ENCODE assay signal across 8 mouse cellular contexts in the genomic region with DNA sequence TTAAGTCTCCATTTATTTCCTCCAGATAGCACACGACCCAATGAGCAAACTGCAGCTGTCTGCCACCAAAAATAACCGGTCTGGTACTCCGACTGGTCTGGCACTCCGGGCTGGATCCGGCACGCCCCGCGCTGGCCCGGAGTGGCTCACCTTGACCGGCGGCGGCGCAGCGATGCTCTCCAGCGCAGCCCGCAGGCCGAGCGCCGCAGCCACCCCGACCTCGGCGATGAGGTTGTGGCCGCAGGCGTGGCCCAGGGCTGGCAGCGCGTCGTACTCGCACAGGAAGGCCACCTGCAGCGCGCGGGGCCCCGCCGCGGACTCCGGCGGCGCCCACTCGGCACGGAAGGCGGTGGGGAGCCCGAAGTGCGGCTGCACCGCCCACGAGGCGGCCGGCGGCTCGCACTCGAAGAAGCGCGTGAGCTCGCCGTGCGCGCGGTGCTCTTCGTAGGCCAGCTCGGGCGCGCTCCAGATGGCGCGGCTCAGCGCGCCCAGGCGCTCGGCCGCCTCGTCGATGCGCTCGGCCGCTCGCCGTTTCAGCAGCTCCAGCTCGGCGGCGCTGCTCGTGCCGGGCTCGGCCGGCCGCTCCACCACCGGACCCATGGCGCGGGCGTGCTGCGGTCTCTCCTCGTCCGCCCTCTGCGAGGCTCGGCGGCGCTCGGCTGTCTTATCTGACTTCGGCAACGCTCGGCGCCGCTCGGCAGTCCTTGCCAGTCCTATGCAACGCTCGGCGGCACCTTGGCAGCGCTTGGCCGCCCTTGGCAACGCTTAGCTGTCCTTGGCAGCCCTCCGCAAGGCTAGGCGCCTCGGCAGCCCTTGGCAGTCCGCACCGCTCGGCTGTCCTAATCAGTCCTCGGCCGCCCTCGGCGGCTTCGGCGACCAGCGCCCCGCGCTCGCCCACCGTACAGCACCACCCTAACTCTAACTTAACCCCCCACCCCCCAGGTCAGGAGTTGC. TPM values are rescaled to one million over a fixed set of nuclear protein-coding genes. Genes with fewer than 3 reads are reported as not detected.
DNase-seq lines count a peak whose midpoint lies in the region; ATAC-seq and TF ChIP-seq lines count a peak whose summit lies in the region.

No protein-coding gene starts in this region.

- H3K27me3 ChIP-seq in embryonic facial prominence, embryonic 13.5 days, result no peaks in the 10 kb centered on the region
- peaks cover 7% of the 10 kb centered on the region for H3K27me3 ChIP-seq in midbrain, embryonic 11.5 days (ENCODE audit: control insufficient read depth, insufficient read depth, low read length)
- H3K27me3 ChIP-seq in small intestine, adult 2 months (ENCODE audit: control insufficient read depth, insufficient read depth, low read length), result peaks cover 2% of the 10 kb centered on the region; the same call in 1 of the 2 replicates

- H3K9ac ChIP-seq in embryonic facial prominence, embryonic 13.5 days, result peak overlapping the region; percentile 78
- H3K9ac ChIP-seq in midbrain, embryonic 11.5 days (ENCODE audit: low read length), result peak overlapping the region; percentile 72

- intact Hi-C loops in left cerebral cortex, postnatal 4 days (cut with DNase I), result no loop called here

- no peaks in the 10 kb centered on the region for H3K36me3 ChIP-seq in embryonic facial prominence, embryonic 13.5 days
- no peaks in the 10 kb centered on the region for H3K36me3 ChIP-seq in midbrain, embryonic 11.5 days (ENCODE audit: control insufficient read depth, insufficient read depth, low read length)
- no peaks in the 10 kb centered on the region for H3K36me3 ChIP-seq in small intestine, adult 2 months (ENCODE audit: control insufficient read depth, insufficient read depth, low read length)

- WGBS in embryonic facial prominence, embryonic 13.5 days, result under 1% methylated on average over 103 of the region's 123 CpGs
- under 1% methylated on average over 123 of the region's 123 CpGs for WGBS in midbrain, embryonic 11.5 days
- WGBS in small intestine, adult 2 months, result under 1% methylated on average over 122 of the region's 123 CpGs

- ATAC-seq in embryonic facial prominence, embryonic 13.5 days (ENCODE audit: insufficient number of reproducible peaks, insufficient read depth, low FRiP score, low TSS enrichment, low read depth), result peak; percentile 87
- peak; percentile 93 for ATAC-seq in midbrain, embryonic 11.5 days (ENCODE audit: low FRiP score)

- peak; percentile 22; the same call in 1 of the 2 replicates for TF ChIP-seq CTCF in small intestine, adult 2 months (IDR thresholded peaks at IDR 0.05; ENCODE audit: extremely low read depth, insufficient read length, insufficient replicate concordance, low read depth, low read length)

- DNase-seq in adrenal gland, postnatal 14 days, result peak; percentile 97
- DNase-seq in heart, adult 11 months, result peak; percentile 98
- DNase-seq in kidney, adult 11 months, result peak; percentile 93
- DNase-seq in left cerebral cortex, postnatal 4 days, result peak; percentile 99
- DNase-seq in midbrain, embryonic 11.5 days (ENCODE audit: low spot score, missing footprints), result peak; percentile 97
- no peak for DNase-seq in adipocyte (ENCODE audit: low spot score)

- H3K9me3 ChIP-seq in embryonic facial prominence, embryonic 13.5 days, result no peaks in the 10 kb centered on the region
- H3K9me3 ChIP-seq in midbrain, embryonic 11.5 days (ENCODE audit: control insufficient read depth, low read length), result no peaks in the 10 kb centered on the region

- H3K27ac ChIP-seq in embryonic facial prominence, embryonic 13.5 days, result peak overlapping the region; percentile 89
- peak overlapping the region; percentile 44; the same call in 1 of the 2 replicates for H3K27ac ChIP-seq in midbrain, embryonic 11.5 days (ENCODE audit: low read depth, low read length)
- H3K27ac ChIP-seq in small intestine, adult 2 months (ENCODE audit: insufficient read depth, low read depth, low read length), result peak overlapping the region; percentile 38

- no peak for TF ChIP-seq POLR2A in small intestine, adult 2 months (IDR thresholded peaks at IDR 0.05; ENCODE audit: low read depth, low read length)

- peaks cover 8% of the 10 kb centered on the region for H3K4me1 ChIP-seq in embryonic facial prominence, embryonic 13.5 days
- peaks cover 6% of the 10 kb centered on the region; the same call in 1 of the 2 replicates for H3K4me1 ChIP-seq in midbrain, embryonic 11.5 days (ENCODE audit: control insufficient read depth, insufficient read depth, low read length)
- no peaks in the 10 kb centered on the region; the same call in 1 of the 2 replicates for H3K4me1 ChIP-seq in small intestine, adult 2 months (ENCODE audit: control insufficient read depth, insufficient read depth, insufficient read length, low read length)

- peak overlapping the region; percentile 94 for H3K4me2 ChIP-seq in embryonic facial prominence, embryonic 13.5 days
- H3K4me2 ChIP-seq in midbrain, embryonic 11.5 days, result peak overlapping the region; percentile 66

- peak overlapping the region; percentile 68 for H3K4me3 ChIP-seq in embryonic facial prominence, embryonic 13.5 days
- H3K4me3 ChIP-seq in midbrain, embryonic 11.5 days (ENCODE audit: low read depth, low read length), result peak overlapping the region; percentile 67
- H3K4me3 ChIP-seq in small intestine, adult 2 months (ENCODE audit: low read depth, low read length), result peak overlapping the region; percentile 77

RNA-seq across cellular contexts. Expression of a gene that starts 0.5 kb away (rescaled TPM):
- total RNA-seq in adrenal gland, postnatal 14 days (2021), result 34.2 and 39.1 TPM in 2 replicates
- 1.5 and 2.4 TPM in 2 replicates for polyA plus RNA-seq in embryonic facial prominence, embryonic 13.5 days (2015; fragmentation: Nextera tagmentation; extraction: Ambion mirVana)
- total RNA-seq in left cerebral cortex, postnatal 4 days (2021), result 1 to 10 TPM; 8.2 to 8.4 TPM
- polyA plus RNA-seq in midbrain, embryonic 11.5 days (2014; fragmentation: Nextera tagmentation; extraction: Ambion mirVana), result 0.80 and 1.4 TPM in 2 replicates
- 3.0 and 4.9 TPM in 2 replicates for polyA plus RNA-seq in small intestine, adult 2 months (2012; rRNA removed)

RNA-seq across cellular contexts. Expression of a gene that starts 19.7 kb away (rescaled TPM):
- 1.6 and 2.0 TPM in 2 replicates for total RNA-seq in adrenal gland, postnatal 14 days (2021)
- polyA plus RNA-seq in embryonic facial prominence, embryonic 13.5 days (2015; fragmentation: Nextera tagmentation; extraction: Ambion mirVana), result 18.8 and 20.6 TPM in 2 replicates
- total RNA-seq in left cerebral cortex, postnatal 4 days (2021), result 10 to 100 TPM; 46.7 to 48.9 TPM
- 8.5 and 9.2 TPM in 2 replicates for polyA plus RNA-seq in midbrain, embryonic 11.5 days (2014; fragmentation: Nextera tagmentation; extraction: Ambion mirVana)
- 0.15 TPM in 1 of 2 replicates, not detected in the other for polyA plus RNA-seq in small intestine, adult 2 months (2012; rRNA removed)

RNA-seq across cellular contexts. Expression of a gene that starts 56.7 kb away (rescaled TPM):
- 0.15 and 0.19 TPM in 2 replicates for total RNA-seq in adrenal gland, postnatal 14 days (2021)
- 0.18 TPM in 1 of 2 replicates, not detected in the other for polyA plus RNA-seq in embryonic facial prominence, embryonic 13.5 days (2015; fragmentation: Nextera tagmentation; extraction: Ambion mirVana)
- under 1 TPM in 1 of 2 experiments, not detected in 1; 0.16 TPM for total RNA-seq in left cerebral cortex, postnatal 4 days (2021)
- 0.14 TPM in 1 of 2 replicates, not detected in the other for polyA plus RNA-seq in midbrain, embryonic 11.5 days (2014; fragmentation: Nextera tagmentation; extraction: Ambion mirVana)
- 0.22 TPM in 1 of 2 replicates, not detected in the other for polyA plus RNA-seq in small intestine, adult 2 months (2012; rRNA removed)

Comparison
In these comparisons a context has a peak if more than half of its experiments do, and no peak if none do; other contexts are left out.
1. H3K27ac ChIP-seq: peak in every context shown above with its lines; median percentile 89 in embryonic facial prominence, embryonic 13.5 days; 44 in midbrain, embryonic 11.5 days; 38 in small intestine, adult 2 months.